Mouse (Mus musculus) ES-E14 (cell line): ENCODE results near the gene Ggcx.

Experiments
- HCFC1 ChIP-seq: IDR thresholded peaks from 2 replicates; pipeline ENCODE4 v1.6.1; 2012; ENCODE audit warnings: low read length, inconsistent platforms, borderline replicate concordance; ENCODE audit not compliant: insufficient read depth
- MAFK ChIP-seq: IDR thresholded peaks from 2 replicates; pipeline ENCODE4 v1.6.1; 2014; ENCODE audit warnings: mild to moderate bottlenecking, low read depth, low read length, inconsistent platforms; ENCODE audit not compliant: insufficient read depth
- ZC3H11A ChIP-seq: IDR thresholded peaks from 2 replicates; pipeline ENCODE4 v1.6.1; 2012; ENCODE audit warnings: low read depth, mild to moderate bottlenecking, inconsistent platforms, low read length, borderline replicate concordance

GRCm38 (mm10) chr6:72387816-72388215 is 26.3 kb upstream of the Ggcx start:
- no peak for TF ChIP-seq ZC3H11A
- TF ChIP-seq HCFC1 = no peak
- TF ChIP-seq MAFK = no peak
